Mouse (Mus musculus): ENCODE data around the gene Faim2. TPM values are rescaled to one million over a fixed set of nuclear protein-coding genes. Genes with fewer than 3 reads are reported as not detected.

Gene Faim2
- under 1 TPM in 1 of 2 experiments, not detected in 1; 0.75 TPM for total RNA-seq (2021)
- long read RNA-seq, experiment 1, result 0 reads
- long read RNA-seq, experiment 2, result 0 reads

DNA sequence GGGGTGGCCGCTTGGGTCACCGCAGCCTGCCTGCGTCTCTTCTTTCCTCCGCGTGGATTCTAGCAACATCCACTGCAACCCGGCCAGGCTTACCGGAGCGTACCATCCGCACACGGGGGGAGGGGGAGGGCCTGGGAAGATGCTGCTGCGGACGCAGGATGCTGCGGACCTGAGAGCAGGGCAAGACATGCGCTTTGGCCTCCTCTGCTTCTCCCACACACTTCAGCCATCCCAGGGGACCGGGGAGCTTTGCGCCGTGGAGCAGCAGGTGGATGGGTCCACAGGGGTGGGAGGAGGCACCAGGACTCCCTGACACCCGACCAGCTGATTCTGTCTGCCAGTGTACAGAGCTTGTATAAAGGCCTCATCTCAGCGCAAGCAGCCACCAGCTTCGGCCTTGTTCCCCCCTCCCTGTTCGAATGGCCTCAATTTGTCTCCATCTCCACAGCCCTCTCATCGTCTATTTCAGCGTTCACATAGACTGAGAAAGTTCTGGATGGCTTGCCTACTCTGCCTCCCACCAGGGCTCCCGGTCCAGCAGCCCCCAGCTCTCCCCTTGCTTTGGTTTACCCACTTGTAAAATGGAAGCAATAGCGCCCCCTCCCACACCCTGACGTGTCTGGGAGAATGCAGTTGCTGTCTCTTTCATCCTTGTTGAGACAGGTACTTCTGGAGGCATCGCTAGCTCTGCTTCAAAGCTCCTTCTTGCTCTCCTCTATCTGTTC, at the start of gene Faim2:
Faim2 (minus strand) TSS at position 537 of the 725 bp plus-strand sequence.
- Histone ChIP-seq H3K4me3 (no peak within 1 kb of the TSS), H3K27ac (no peak within 1 kb of the TSS)
- no peak for TF ChIP-seq CTCF (IDR thresholded peaks at IDR 0.05)
- intact Hi-C loops (cut with DNase I), result no loop called here
- DNase-seq, result no peak

DNA sequence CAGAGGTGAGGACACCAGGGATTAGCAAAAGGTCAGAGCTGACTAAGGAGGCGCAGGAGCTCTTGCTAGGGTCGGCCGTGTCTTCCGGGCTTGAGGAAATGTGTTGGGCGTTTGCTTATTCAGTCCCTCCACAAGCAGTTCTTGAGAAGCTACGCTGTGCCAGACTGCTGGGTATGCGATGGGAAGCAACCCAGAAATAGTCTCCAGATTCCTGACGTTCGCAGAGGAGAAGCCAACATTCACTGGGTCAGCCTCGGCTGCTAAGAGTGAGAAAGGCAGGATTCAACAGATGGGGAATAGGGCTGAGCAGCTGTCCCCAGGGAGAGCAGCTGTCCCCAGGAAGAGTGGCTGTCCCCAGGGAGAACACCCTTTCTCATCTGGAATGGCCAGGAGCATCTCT, 41.2 kb upstream of the Faim2 start:
- Histone ChIP-seq H3K4me3 (no peak overlapping the region), H3K27ac (no peak overlapping the region)
- DNase-seq, result no peak
- intact Hi-C loops (cut with DNase I), result no loop called here
- TF ChIP-seq CTCF (IDR thresholded peaks at IDR 0.05), result no peak

DNA sequence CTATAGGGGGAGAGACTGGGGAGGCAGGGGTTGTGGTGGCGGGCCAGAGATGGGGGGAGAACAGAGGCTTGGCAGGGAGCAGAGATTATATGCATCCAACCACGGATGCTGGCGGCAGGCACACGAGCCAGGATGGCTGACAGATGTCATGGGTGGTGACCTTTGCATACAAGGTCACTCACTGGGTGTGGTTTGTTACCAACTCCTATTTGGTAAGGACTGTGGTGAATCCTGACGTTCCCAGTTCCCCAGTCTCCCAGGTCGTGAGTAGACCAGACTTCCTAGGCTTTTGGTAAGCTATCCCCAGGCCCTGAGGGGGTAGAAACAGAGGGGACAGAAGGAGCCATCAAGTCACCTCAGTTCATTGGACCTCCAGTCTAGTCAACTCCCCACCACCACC, 40.7 kb upstream of the Faim2 start:
- no peak for TF ChIP-seq CTCF (IDR thresholded peaks at IDR 0.05)
- intact Hi-C loops (cut with DNase I), result no loop called here
- Histone ChIP-seq H3K4me3 (no peak overlapping the region), H3K27ac (no peak overlapping the region)
- DNase-seq, result no peak

DNA sequence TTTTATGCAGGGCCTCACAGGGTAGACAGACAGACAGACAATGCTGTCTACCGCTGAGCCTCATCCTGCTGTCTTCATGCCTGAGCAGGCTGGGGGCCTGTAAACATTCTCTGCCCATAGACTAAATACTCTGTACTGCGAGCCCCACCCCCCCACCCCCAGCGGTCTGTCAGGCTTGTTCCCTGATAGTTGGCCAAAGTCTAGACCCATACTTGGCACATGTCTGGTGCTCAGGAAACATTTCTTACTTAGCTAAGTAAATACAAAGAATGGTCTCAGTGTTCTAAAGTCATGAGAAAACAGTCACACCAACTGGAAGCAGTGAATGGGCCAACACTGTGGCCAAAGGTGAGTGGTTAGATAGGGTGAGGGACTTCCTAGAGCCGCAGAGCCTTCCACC, 39.4 kb upstream of the Faim2 start:
- DNase-seq, result no peak
- no peak overlapping the region for H3K4me3 ChIP-seq
- TF ChIP-seq CTCF (IDR thresholded peaks at IDR 0.05), result no peak
- H3K27ac ChIP-seq, result no peak overlapping the region
- intact Hi-C loops (cut with DNase I), result no loop called here

DNA sequence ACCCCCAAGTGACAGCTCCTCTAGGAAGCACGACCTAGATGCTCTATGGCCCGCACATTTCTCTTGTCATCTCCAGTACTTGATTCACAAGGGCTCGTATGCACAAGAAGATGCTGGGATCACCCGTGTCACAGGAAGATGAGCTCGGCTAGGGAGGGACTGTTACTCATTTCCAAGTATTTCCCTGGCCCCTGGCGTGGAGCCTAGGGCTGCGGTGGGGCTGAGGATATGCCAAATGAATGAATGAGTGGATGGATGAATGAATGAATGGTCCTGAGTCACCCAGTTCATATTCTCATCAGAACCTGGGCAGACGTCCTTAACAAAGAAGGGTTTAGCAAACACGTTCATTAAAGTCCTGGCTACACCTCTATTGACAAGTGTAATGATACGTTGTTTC, 32.3 kb upstream of the Faim2 start:
- no peak for DNase-seq
- intact Hi-C loops (cut with DNase I), result no loop called here
- H3K27ac ChIP-seq, result no peak overlapping the region
- no peak for TF ChIP-seq CTCF (IDR thresholded peaks at IDR 0.05)
- no peak overlapping the region for H3K4me3 ChIP-seq

DNA sequence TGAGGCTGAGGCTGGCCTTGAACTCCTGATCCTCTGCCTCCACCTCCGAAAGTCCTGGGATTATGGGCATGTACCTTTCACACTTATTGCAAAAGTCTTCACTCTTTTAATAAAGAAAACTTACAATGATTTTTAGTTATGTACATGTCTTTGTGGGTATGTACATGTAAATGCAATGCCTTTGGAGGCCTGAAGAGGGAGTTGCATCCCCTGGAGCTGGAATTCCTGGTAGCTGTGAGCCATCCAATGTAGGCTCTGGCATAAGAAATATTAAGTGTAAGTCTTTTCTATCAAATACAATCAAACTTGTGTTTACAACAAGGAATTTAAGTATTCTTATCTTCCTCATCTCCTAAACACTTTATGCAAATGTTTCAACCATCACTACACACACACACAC, 31.0 kb upstream of the Faim2 start:
- no peak overlapping the region for H3K27ac ChIP-seq
- H3K4me3 ChIP-seq, result no peak overlapping the region
- DNase-seq, result no peak
- no peak for TF ChIP-seq CTCF (IDR thresholded peaks at IDR 0.05)
- intact Hi-C loops (cut with DNase I), result no loop called here

DNA sequence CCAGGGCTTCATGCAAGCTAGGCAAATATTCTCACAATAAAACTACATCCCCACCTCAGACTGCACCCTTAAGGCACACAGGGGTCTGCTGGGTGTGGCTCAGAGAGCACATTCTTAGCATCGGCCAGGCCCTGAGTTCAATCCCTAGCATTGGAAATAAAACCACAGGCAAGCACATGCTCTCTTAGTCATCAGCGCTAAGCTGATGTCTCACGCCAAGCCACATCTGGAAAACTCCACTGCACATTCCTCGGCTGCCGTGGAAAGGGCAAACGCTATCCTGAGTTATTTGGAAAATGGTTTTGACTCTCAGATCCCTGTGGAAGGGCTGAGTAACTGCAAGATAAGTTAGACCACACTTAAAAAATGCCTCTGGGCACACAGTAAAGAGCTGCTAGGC, 25.8 kb upstream of the Faim2 start:
- intact Hi-C loops (cut with DNase I), result no loop called here
- peak overlapping the region; percentile 28; the same call in 1 of the 2 replicates for H3K27ac ChIP-seq
- no peak for TF ChIP-seq CTCF (IDR thresholded peaks at IDR 0.05)
- no peak overlapping the region for H3K4me3 ChIP-seq
- DNase-seq, result no peak

DNA sequence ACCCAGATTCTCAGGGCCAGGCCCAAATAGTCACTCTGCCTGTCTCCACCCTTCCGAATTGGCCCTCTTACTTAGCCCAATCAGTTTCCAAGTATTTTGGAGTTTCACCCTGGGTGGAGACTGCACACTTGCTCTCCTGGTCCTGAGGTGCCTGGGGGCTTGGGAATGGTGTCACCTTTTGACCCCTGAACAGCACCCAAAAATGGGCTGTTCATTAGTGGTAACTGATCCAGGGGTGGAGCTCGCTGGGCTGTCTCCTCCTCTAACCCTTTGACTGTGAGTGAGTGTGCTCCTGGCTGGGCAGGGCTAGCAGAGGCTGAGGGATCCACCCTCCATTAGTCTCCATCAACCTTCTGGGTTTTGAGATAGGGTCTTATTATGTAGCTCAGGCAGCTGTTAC, 21.9 kb upstream of the Faim2 start:
- peak overlapping the region; percentile 28; the same call in 1 of the 2 replicates for H3K27ac ChIP-seq
- intact Hi-C loops (cut with DNase I), result no loop called here
- H3K4me3 ChIP-seq, result no peak overlapping the region
- TF ChIP-seq CTCF (IDR thresholded peaks at IDR 0.05), result no peak
- DNase-seq, result peak; percentile 37

DNA sequence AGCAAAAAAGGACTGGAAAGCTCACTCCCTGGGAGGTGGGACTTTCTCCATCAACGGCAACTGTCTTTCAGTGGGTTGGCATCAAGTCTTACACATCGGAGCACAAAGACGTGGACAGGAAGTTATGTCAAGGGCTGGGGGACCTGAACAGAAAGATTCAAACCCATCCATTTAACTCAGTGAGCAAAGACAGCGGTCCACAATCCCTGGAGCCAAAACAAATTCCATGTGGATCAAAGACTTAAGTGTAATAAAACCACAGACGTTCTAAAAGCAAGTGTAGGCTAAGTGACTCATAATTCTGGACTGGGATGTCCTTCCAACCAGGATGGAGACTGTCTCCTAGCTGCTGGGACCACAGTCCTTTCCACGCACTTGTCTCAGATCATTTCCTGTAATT, 19.8 kb upstream of the Faim2 start:
- intact Hi-C loops (cut with DNase I), result loop anchor here (2.0 kb wide), 1 partner anchor 69 kb away; no protein-coding TSS in a partner anchor
- no peak overlapping the region for H3K27ac ChIP-seq
- H3K4me3 ChIP-seq, result no peak overlapping the region
- no peak for DNase-seq
- TF ChIP-seq CTCF (IDR thresholded peaks at IDR 0.05), result no peak

DNA sequence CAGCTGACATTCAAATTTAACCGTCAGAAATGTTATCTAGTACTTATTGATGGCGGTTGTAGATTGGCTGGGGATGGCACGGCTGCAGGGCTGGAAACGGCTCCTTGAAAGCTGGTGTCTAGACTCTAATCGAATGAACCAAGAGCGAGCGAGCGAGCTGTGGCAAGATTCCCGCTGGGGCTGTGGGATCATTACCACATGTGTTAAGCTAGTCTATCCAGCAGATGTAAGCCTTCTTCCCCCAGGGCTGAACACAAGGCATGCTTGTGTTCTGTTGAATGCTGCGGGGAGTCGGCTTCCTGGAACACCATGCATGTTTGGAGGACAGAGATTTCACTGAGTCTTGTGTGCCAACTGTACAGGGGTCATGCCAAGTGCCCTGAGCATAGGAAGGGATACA, 18.6 kb upstream of the Faim2 start:
- no peak for TF ChIP-seq CTCF (IDR thresholded peaks at IDR 0.05)
- peak; percentile 32 for DNase-seq
- Histone ChIP-seq H3K4me3 (no peak overlapping the region), H3K27ac (no peak overlapping the region)
- intact Hi-C loops (cut with DNase I), result loop anchor here (2.0 kb wide), 1 partner anchor 70 kb away; no protein-coding TSS in a partner anchor

DNA sequence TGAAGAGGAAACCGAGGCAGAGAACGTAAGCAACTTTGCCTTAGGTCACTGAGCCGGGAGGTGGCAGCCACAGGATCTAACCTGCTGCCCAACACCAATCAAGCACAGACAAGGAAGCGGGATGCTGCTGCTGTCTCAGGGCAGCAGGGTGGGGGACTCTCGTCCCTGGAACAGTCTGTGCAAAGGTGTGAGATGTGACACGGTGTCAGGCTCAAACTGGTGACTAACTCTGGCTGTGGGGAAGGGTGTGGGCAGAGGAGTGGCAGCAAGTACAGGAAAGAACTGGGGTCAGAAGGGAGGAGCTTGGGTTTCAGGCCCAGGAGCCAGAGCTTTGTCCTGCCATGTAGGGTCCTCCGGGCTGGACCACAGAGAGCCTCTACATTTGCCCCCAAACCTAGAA, 16.1 kb upstream of the Faim2 start:
- no peak overlapping the region for H3K4me3 ChIP-seq
- DNase-seq, result no peak
- no peak overlapping the region for H3K27ac ChIP-seq
- no peak for TF ChIP-seq CTCF (IDR thresholded peaks at IDR 0.05)
- intact Hi-C loops (cut with DNase I), result no loop called here

DNA sequence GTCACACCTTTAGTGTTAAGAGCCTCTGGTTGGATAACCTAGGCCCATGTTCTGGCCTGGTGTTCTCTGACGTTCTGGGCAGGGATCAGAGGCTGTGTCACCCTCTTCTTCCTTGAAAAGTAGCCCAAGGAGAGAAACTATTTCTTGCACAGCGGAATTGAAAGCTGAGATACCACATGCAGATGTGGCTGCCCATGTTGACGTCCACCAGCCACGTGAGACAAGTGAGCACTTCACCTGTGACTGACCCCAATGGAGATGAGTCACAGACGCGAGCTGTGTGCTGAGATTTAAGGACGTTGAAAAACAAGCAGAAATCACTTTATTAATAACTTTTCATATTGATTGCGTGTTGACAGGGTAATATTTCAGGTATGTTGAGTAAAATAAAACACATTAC, 11.9 kb upstream of the Faim2 start:
- intact Hi-C loops (cut with DNase I), result no loop called here
- no peak for DNase-seq
- no peak overlapping the region for H3K4me3 ChIP-seq
- no peak overlapping the region for H3K27ac ChIP-seq
- TF ChIP-seq CTCF (IDR thresholded peaks at IDR 0.05), result no peak

DNA sequence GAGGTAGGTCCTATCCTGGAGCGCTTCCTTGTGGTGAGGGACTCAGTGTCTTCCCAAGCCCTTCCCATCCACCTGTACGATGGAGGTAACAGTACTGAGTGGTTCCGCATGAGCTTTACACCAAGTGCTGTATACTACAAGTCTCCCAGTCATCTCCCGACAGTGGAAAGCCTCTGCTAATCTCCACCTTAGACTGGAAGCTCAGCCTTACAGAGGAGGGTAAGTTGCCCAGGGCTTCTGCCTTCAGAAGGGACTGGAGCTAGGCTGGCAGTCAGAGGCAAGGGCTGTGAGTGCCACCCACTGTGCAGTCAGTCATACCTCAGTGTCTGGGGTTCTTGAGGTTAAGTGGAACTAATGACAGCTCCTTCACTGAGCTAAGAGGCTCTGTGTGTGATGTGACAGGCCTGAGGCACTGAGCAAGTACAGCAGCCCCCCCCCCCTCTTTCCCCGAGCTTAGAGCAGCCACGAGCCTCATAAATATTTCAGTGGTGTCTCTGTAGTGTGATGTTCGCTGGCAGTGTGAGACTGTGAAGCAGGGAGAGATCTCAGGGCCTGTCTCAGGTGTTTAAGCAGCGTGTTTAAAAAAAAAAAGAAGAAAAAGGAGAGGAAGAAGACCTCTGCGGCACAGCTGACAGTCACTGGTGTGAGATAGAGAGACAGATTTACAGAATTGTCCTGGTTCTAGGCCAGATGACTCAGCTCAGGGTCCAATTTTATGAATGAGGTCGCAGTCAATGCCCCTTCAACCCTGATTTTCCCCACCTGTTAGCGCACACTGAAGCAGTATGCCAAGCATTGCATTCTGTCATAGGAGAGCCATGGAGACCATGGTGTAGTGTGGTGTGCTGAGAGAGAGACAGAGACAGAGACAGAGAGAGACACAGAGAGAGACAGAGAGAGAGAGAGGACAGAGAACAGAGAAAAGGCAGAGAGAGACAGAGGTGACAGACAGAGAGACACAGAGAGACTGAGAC, 9.2 kb upstream of the Faim2 start:
- no peak for DNase-seq
- TF ChIP-seq CTCF (IDR thresholded peaks at IDR 0.05), result no peak
- intact Hi-C loops (cut with DNase I), result no loop called here
- Histone ChIP-seq H3K27ac (no peak overlapping the region), H3K4me3 (no peak overlapping the region)

All from gastrocnemius, adult 2 months (tissue).